Mouse (Mus musculus): Measurements from ENCODE around the gene Gipc1. TPM values are rescaled to one million over a fixed set of nuclear protein-coding genes. Genes with fewer than 3 reads are reported as not detected.

The Gipc1 gene
- total RNA-seq, 2 experiments from 2014 or later: 34.1 to 34.6 TPM

DNA sequence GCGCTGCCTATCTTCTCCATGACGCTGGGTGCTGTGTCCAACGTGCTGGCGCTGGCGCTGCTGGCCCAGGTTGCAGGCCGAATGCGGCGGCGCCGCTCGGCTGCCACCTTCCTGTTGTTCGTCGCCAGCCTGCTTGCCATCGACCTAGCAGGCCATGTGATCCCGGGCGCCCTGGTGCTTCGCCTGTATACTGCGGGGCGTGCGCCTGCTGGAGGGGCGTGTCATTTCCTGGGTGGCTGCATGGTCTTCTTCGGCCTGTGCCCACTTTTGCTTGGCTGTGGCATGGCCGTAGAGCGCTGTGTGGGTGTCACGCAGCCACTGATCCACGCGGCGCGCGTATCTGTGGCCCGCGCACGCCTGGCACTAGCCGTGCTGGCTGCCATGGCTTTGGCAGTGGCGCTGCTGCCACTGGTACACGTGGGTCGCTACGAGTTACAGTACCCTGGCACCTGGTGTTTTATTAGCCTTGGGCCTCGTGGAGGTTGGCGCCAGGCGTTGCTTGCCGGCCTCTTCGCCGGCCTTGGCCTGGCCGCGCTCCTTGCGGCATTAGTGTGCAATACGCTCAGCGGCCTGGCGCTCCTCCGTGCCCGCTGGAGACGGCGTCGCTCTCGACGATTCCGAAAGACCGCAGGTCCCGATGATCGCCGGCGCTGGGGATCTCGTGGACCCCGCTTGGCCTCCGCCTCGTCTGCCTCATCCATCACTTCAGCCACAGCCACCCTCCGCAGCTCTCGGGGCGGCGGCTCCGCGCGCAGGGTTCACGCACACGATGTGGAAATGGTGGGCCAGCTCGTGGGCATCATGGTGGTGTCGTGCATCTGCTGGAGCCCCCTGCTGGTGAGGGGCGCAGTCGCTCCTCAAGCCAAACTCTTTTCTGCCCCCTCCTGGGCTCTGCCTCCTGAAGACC lies 15.8 kb downstream of the Gipc1 start:
- intact Hi-C loops (cut with DNase I): loop anchor here (10.0 kb wide), 1 partner anchor 57 kb away; no protein-coding TSS in a partner anchor
- DNase-seq: peak; percentile 55 to 67

DNA sequence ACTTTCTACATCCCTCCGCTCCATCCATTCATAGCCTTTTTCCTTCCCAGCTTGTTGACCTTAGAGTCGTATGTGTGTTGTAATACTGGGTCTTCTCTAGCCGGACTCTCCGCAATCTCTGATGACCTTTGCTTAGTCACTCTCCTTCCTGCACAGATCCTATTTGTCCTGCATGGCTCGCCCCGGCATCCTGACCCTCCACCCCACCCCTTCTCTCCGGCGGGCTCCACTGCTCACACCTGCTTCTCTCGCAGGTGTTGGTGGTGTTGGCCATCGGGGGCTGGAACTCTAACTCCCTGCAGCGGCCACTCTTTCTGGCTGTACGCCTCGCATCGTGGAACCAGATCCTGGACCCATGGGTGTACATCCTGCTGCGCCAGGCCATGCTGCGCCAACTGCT lies 16.5 kb downstream of the Gipc1 start:
- intact Hi-C loops (cut with DNase I): loop anchor here (10.0 kb wide), 1 partner anchor 56 kb away; no protein-coding TSS in a partner anchor
- no peak for DNase-seq

DNA sequence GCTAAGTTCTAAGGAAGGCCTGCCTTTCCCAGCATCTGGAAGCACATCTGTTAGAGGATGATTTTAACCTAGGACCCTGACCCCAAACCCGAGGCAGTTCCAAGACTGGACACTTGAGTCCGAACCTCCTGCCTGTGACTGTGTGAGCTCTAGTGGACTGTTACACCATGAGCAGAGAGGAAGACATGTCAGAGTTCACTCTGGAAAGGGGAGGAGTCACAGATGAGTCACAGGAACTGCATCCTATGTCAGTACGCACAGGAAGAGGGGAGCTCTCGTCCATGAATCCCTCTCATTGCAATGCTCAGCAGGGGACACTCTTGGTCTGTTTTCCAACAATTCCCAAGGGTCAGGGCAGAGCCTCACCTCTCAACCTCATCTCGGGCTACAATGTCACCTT lies 20.5 kb downstream of the Gipc1 start:
- intact Hi-C loops (cut with DNase I): no loop called here
- DNase-seq: no peak

GRCm38 (mm10) chr8:83674497-83674896 lies 22.0 kb downstream of the Gipc1 start:
- no peak for DNase-seq
- intact Hi-C loops (cut with DNase I): no loop called here

DNA sequence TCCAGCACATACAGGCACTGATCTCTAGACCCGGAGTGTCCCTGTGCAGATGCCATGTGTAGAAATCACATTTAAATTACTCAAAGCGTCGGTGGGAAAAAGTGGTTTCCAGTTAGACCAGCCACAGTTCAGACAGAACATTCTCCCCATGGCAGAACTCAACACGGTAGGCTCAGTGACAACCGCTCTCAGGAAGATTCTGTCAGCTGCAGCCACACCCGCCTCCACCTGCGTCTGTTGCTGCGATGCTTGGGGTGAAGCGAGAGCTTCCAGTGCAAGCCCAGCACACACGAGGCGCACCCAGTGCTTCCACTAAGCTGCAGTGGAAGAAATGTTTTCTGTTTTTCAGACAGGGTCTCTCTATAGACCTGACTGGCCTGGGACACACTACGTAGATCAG lies 27.4 kb downstream of the Gipc1 start:
- DNase-seq: no peak
- intact Hi-C loops (cut with DNase I): no loop called here

GRCm38 (mm10) chr8:83680603-83681002 lies 28.1 kb downstream of the Gipc1 start:
- intact Hi-C loops (cut with DNase I): no loop called here
- no peak for DNase-seq

DNA sequence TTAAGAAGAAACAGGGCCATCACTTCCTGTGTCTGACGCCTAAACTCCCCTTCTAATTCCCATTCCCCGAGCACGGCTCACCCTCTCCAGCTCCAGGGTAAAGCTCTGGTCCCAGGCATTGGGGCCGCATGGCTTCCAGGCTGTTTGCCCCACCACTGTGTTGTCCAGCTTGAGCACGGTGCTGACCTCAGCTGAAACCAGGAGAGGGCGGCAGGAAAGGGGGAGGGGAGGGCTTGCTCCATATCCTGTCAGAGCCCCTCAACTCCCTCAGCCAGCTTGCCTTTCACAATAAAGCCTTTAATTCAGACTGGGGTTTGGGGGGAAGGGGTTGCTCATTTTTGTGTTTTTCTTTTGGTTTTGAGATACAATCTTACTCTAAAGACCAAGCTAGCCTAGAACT lies 28.6 kb downstream of the Gipc1 start:
- no peak for DNase-seq
- intact Hi-C loops (cut with DNase I): no loop called here

- DNase-seq: no peak
- intact Hi-C loops (cut with DNase I): no loop called here
Measured at GRCm38 (mm10) chr8:83684517-83684916, 32.0 kb downstream of the Gipc1 start.

DNA sequence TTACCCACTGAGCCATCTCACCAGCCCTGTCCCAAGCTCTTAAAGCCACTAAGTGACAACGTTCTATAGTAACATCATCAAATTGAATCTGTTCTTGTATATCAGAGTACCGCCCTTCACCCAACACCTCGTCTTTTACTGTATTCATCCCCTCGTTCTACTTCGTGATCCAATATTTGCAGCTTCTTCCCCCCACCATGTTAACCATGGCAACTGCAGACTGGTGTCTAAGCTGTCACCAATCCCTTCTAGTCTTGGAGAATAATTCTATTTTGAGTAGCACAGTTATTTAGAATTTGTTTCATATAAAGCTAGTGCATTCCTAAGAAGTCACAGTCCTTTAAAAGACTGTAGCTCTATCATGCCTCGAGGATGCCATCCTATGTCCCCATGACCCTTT lies 36.8 kb downstream of the Gipc1 start:
- DNase-seq: no peak
- intact Hi-C loops (cut with DNase I): no loop called here

DNA sequence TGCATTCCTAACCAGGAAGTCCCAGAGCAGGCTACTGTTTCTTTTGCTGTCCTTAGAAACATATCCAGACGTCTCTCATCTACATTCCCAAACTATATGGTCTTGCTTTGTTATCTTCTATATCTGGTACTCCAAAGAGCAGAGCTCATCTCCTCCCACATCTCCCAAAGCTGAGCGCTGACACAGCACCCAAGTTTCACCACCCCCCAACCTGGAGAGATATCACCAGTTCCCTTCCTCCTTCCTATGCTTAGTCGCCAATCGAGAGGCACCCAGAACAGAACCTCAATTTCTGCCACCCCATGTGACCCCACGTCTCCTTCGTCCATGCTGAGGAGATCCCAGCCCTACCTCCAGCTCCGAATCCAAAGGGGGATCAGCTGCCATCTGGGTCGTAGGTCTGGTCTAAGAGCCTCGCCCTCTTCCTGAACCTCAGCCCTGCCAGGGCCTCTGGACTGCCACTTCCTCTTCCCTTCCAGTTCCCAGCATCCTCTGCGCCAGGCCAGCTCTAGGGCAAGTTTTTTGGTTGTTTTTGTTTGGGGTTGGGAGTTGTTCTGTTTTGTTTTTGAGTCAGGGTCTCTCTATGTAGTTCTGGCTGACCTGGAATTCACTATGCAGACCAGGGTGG lies 41.2 kb downstream of the Gipc1 start:
- DNase-seq: peak in 1 of 2 experiments; percentile 28
- intact Hi-C loops (cut with DNase I): no loop called here

GRCm38 (mm10) chr8:83694369-83695160 lies 42.1 kb downstream of the Gipc1 start:
- intact Hi-C loops (cut with DNase I): loop anchor here (5.0 kb wide), 1 partner anchor 32 kb away; no protein-coding TSS in a partner anchor

DNA sequence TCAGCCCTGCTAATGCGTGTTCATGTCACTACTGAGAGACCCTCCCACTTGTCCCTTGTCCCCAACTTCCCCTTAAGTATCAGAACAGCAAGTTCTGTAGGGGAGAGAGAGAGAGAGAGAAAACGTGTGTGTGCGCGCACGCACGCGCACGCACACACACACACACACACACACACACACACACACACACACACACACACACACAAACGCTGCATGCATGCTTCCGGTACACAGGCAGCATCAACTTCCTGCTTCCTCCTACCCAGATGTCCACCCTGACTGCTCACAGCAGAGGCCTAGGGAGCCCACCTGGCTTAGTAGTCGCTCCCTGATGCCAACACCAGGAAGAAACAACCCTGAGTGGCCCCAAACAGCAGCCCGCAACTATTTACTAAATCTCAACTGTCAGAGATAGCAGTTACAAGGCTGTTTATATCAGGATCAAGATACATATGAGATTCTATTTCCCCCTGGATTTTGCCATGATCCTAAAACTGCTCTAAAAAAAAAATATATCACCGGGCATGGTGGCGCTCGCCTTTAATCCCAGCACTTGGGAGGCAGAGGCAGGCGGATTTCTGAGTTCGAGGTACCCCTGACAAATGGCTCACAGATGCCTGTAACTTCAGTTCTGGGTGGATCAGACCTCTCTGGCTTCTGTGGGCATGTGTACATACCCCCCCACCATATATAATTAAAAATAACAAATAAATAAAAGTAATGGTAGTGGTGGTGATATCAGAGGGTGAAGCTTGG lies 43.1 kb downstream of the Gipc1 start:
- intact Hi-C loops (cut with DNase I): loop anchor here (5.0 kb wide), 1 partner anchor 33 kb away; no protein-coding TSS in a partner anchor
- DNase-seq: peak; percentile 31 to 35

More at GRCm38 (mm10) chr8:83694369-83695160, 42.1 kb downstream of the Gipc1 start:
- DNase-seq: no peak

- intact Hi-C loops (cut with DNase I): loop anchor here (2.0 to 5.0 kb wide), 2 partner anchors 17 to 35 kb away; partner anchors contain the start of gene Ddx39
- peak; percentile 51 to 56 for DNase-seq
Measured at GRCm38 (mm10) chr8:83697374-83698220, 45.1 kb downstream of the Gipc1 start.

- DNase-seq: peak; percentile 37 to 43
- intact Hi-C loops (cut with DNase I): loop anchor here (2.0 to 5.0 kb wide), 2 partner anchors 17 to 36 kb away; partner anchors contain the start of gene Ddx39
Measured at GRCm38 (mm10) chr8:83698291-83698660, 45.8 kb downstream of the Gipc1 start.

DNA sequence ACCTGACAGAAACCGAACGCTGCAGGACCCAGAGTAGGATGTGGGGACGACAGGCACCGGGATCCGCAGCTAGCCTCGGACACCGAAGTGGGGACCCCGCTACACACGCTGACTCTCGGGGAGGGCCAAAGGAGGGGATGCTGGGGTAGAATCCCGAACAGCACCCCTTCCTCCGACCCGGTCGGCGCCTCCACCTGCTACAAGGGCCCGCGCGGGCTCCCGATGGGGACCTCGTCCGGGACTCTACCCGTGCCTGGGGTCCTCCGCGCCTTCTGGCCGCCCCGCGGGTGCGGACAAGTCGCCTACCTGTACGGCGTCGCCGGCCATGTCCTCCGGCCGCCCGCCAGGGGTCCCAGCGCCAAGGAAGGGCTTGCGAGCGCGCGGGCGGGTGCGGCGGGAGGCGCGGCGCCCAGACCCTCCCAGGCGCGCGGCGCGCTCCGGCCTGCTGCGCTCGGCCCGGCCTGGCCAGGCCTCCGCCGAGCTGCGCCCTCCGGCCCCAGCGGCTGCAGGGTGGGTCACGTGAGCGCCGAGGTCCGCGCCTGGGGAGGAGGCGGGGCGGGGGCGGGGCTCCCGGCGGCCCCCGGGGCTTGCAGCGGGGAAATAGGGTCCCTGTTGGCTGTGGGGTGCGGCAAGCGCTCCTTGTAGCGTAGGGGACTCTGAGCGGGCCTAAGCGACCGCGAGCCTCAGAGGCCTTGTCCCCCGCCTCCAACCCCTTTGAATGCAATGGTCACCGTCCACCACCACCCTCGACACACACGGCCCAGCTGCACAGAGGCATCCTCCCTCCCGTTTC lies 46.4 kb downstream of the Gipc1 start, which contains the start of gene Pkn1:
Gene Pkn1, minus strand, starts transcription at position 519 of the 793 bp plus-strand sequence.
- intact Hi-C loops (cut with DNase I): loop anchor here (2.0 to 5.0 kb wide), 2 partner anchors 16 to 37 kb away; partner anchors contain the start of gene Ddx39
- peak; percentile 83 to 88 for DNase-seq

GRCm38 (mm10) chr8:83699566-83699965 lies 47.1 kb downstream of the Gipc1 start:
- DNase-seq: no peak
- intact Hi-C loops (cut with DNase I): loop anchor here (2.0 to 5.0 kb wide), 2 partner anchors 15 to 37 kb away; partner anchors contain the start of gene Ddx39

DNA sequence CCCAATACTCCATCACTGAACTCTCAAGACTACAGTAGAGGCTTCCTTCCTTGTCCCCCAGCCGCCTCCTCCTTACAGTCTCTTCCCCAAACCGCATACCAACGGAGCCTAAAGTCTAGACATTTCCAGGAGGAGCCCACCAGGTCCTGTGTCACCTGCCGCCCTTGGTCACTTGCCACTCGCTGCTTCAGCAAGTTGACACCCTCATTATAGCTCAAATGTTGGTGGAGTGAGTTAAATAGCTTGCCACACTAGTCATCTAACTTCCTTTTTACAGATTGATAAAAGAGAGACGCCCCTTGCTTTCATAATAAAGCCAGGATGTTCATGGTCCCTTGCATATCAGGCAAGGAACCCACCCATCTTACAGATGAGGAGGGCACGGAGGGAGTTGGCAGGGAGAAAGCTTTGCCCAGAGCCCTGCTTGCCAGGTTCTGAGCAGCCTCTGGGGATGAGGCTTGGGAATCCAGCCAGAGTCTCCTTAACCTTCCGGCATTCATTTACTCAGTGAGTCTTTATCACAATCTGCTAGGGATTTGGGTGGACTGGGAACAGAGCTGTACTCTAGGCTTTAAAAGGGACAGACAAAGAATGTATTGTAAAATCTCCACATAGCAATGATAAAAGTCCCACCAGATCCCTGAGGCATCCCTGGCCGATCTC lies 48.1 kb downstream of the Gipc1 start:
- intact Hi-C loops (cut with DNase I): no loop called here
- no peak for DNase-seq

Data from heart, postnatal 14 days (tissue).